Mouse (Mus musculus) olfactory bulb, adult 2 months (tissue): Measurements from ENCODE around the gene Apob. TPM values are rescaled to one million over a fixed set of nuclear protein-coding genes. Genes with fewer than 3 reads are reported as not detected.
"Not testable (repeated sequence)": the region's sequence is repeated elsewhere in the genome, so short reads cannot be mapped to it uniquely, and the experiment has no call there.

Experiments
- H3K27ac ChIP-seq: fragments of 200-500 bp; 2 replicates; pipeline ENCODE4 v1.5.1; 2012; ENCODE audit warnings: low read depth, low read length; ENCODE audit not compliant: insufficient read depth
- H3K4me1 ChIP-seq: fragments of 200-500 bp; 2 replicates; pipeline ENCODE4 v1.6.1; 2012; ENCODE audit warnings: low read length; ENCODE audit not compliant: control insufficient read depth, insufficient read depth
- H3K4me3 ChIP-seq: fragments of 200-500 bp; 2 replicates; pipeline ENCODE4 v1.5.1; 2012; ENCODE audit warnings: mild to moderate bottlenecking, low read depth, low read length, moderate library complexity; ENCODE audit not compliant: insufficient read depth
- CTCF ChIP-seq: fragments of 200-500 bp; IDR thresholded peaks from 2 replicates; pipeline ENCODE4 v1.5.1; 2012; ENCODE audit warnings: low read depth, mild to moderate bottlenecking, low read length, moderate library complexity; ENCODE audit not compliant: insufficient read depth
- POLR2A ChIP-seq: fragments of 200-500 bp; IDR thresholded peaks from 2 replicates; pipeline ENCODE4 v1.6.1; 2012; ENCODE audit warnings: mild to moderate bottlenecking, low read depth, low read length, moderate library complexity; ENCODE audit not compliant: insufficient read depth
- WGBS: fragments of 180-500 bp; shearing (Covaris S2); methylation state at CpG from one replicate; pipeline ENCODE4 v1.1.7; 2018; 5-methylcytosine and 5-hydroxymethylcytosine counted together
- polyA plus RNA-seq: library from polyadenylated mRNA; stranded (reverse); fragments of >200 nt; gene quantifications from 2 replicates; pipeline ENCODE4 v1.2.4, GENCODE M21; 2012; ENCODE audit warnings: low replicate concordance; ENCODE audit not compliant: missing spikeins, insufficient read depth, insufficient read length

The Apob gene
- polyA plus RNA-seq, 1 experiment, result not detected

GRCm38 (mm10) chr12:7971736-7972135, 5.7 kb upstream of the Apob start:
- Histone ChIP-seq H3K27ac (no peak overlapping the region), H3K4me3 (no peak overlapping the region), H3K4me1 (no peaks in the 10 kb centered on the region)
- WGBS, result 79% methylated on average over 2 of the region's 2 CpGs
- TF ChIP-seq CTCF (no peak), POLR2A (no peak)

GRCm38 (mm10) chr12:7973773-7974322, 3.6 kb upstream of the Apob start:
- WGBS, result 38% methylated on average over 5 of the region's 5 CpGs
- Histone ChIP-seq H3K4me3 (no peak overlapping the region), H3K4me1 (no peaks in the 10 kb centered on the region), H3K27ac (no peak overlapping the region)
- TF ChIP-seq POLR2A, result no peak
- no peak for TF ChIP-seq CTCF

GRCm38 (mm10) chr12:7978190-7978884, 889 bp downstream of the Apob start:
- no peak for TF ChIP-seq POLR2A
- peak; percentile 76 for TF ChIP-seq CTCF
- Histone ChIP-seq H3K4me3 (no peak overlapping the region), H3K27ac (no peak overlapping the region), H3K4me1 (no peaks in the 10 kb centered on the region)
- WGBS, result 51% methylated on average over 13 of the region's 13 CpGs

- 89% methylated on average over 1 of the region's 1 CpGs for WGBS
- Histone ChIP-seq H3K4me1 (no peaks in the 10 kb centered on the region), H3K4me3 (no peak overlapping the region), H3K27ac (no peak overlapping the region)
- TF ChIP-seq POLR2A (no peak), CTCF (no peak)
Measured at GRCm38 (mm10) chr12:7984411-7984810, 7.0 kb downstream of the Apob start.

DNA sequence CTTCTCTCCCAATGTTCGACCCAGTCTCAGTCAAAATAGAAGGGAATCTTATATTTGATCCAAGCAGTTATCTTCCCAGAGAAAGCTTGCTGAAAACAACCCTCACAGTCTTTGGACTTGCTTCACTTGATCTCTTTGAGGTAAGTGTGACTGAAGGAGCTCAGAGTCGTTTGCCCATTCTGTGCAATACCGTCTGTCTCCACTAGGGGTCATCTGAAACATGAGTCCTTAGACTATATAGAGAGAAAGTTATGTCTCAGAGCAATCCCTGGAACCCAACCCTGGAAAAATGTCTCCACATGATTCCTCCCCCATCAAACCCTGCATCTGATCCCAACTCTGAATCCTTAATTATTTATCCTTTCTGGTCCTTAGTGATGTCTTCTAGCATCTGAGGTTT, 13.4 kb downstream of the Apob start:
- no peak for TF ChIP-seq POLR2A
- no peak for TF ChIP-seq CTCF
- no peaks in the 10 kb centered on the region for H3K4me1 ChIP-seq
- no peak overlapping the region for H3K4me3 ChIP-seq
- H3K27ac ChIP-seq, result no peak overlapping the region
- 16% methylated on average over 3 of the region's 3 CpGs for WGBS

GRCm38 (mm10) chr12:7991570-7991969, 14.1 kb downstream of the Apob start:
- no peak overlapping the region for H3K27ac ChIP-seq
- no peaks in the 10 kb centered on the region for H3K4me1 ChIP-seq
- no peak for TF ChIP-seq POLR2A
- TF ChIP-seq CTCF, result no peak
- 17% methylated on average over 1 of the region's 1 CpGs for WGBS
- H3K4me3 ChIP-seq, result no peak overlapping the region

DNA sequence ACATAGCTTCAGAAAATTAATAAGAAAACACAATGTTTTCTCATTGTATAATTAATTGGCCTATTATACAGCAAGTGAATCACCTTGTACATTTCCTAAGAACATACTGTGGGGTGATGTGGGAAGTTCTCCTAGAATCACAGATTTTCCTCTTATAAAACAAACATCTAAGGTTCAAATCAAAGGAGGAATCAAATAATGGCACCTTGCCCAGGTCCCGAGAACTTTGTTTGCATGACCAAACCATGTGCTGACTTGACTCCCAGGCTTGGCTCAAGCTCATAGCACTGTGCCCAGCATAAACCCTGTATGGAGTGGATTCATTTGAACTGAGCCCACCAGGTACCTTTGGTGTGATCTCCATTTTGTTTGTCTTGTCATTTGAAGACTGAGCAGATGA, 43.5 kb downstream of the Apob start:
- H3K4me3 ChIP-seq, result no peak overlapping the region
- WGBS, result 71% methylated on average over 1 of the region's 1 CpGs
- no peak overlapping the region for H3K27ac ChIP-seq
- no peaks in the 10 kb centered on the region for H3K4me1 ChIP-seq
- TF ChIP-seq CTCF (no peak), POLR2A (no peak)

- WGBS, result 93% methylated on average over 7 of the region's 7 CpGs
- no peak for TF ChIP-seq CTCF
- TF ChIP-seq POLR2A, result no peak
- H3K27ac ChIP-seq, result no peak overlapping the region
- no peak overlapping the region for H3K4me3 ChIP-seq
- H3K4me1 ChIP-seq, result no peaks in the 10 kb centered on the region; the same call in 1 of the 2 replicates
Measured at GRCm38 (mm10) chr12:8029520-8029919, 52.1 kb downstream of the Apob start.

DNA sequence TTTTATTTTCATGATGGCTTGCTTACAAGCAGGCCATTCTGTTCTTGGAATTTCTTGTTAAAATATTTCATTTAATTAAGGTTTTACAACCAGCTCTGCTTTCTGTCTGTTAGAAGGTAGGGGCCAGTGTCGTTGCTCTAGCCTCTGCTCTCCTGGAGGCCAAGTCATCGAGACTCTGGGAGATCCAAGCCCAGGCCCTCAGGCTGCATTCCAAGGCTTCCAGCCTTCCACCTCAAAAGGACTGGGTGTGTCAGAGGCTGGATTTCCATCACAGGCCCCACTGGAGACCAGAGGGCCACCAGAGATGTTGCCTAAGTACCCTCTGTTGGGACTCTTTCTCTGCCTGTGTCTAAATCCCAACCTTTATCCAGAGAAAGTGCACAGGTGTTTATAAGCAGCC, 52.6 kb downstream of the Apob start:
- WGBS, result 60% methylated on average over 2 of the region's 2 CpGs
- TF ChIP-seq POLR2A, result no peak
- TF ChIP-seq CTCF, result no peak
- Histone ChIP-seq H3K27ac (no peak overlapping the region), H3K4me3 (no peak overlapping the region), H3K4me1 (no peaks in the 10 kb centered on the region; the same call in 1 of the 2 replicates)

DNA sequence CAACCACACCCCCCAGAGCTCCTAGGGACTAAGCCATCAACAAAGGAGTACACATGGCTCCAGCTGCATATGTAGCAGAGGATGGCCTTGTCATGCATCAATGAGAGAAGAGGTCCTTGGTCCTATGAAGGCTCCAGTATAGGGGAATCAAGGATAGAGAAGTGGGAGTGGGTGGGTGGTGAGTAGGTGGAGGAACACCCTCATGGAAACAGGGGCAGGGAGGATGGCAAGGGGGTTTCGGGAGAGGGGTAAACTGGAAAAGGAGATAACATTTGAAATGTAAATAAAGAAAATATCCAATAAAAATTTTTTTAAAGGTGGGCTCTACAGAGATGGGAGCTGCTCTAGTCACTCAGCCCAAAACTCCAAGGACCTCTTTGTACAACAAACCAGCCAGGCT, 53.7 kb downstream of the Apob start:
- H3K4me1 ChIP-seq, H3K27ac ChIP-seq, H3K4me3 ChIP-seq: not testable (repeated sequence)
- 95% methylated on average over 1 of the region's 1 CpGs for WGBS
